Mouse (Mus musculus) heart, embryonic 11.5 days (tissue): Measurements from ENCODE around the gene Xbp1. TPM values are rescaled to one million over a fixed set of nuclear protein-coding genes. Genes with fewer than 3 reads are reported as not detected.
"Not testable (repeated sequence)": the region's sequence is repeated elsewhere in the genome, so short reads cannot be mapped to it uniquely, and the experiment has no call there.

Source experiments
- ATAC-seq: fragments of 200-750 bp; cut with Nextera tagmentation; replicated peaks from 2 replicates; pipeline ENCODE4 v1.8.0; 2017; ENCODE audit warnings: moderate library complexity; ENCODE audit not compliant: insufficient number of reproducible peaks, low FRiP score, low TSS enrichment
- H3K27ac ChIP-seq: fragments of 300-500 bp; sonication (generic); 2 replicates; pipeline ENCODE4 v1.5.1; 2014; ENCODE audit warnings: mild to moderate bottlenecking, low read depth, low read length
- H3K27me3 ChIP-seq: fragments of 300-500 bp; sonication (generic); 2 replicates; pipeline ENCODE4 v1.6.1; 2014; ENCODE audit warnings: mild to moderate bottlenecking, low read length, mixed read lengths; ENCODE audit not compliant: control insufficient read depth, insufficient read depth
- H3K36me3 ChIP-seq: fragments of 300-500 bp; sonication (generic); 2 replicates; pipeline ENCODE4 v1.6.1; 2014; ENCODE audit warnings: mild to moderate bottlenecking, low read length, moderate library complexity, mixed read lengths; ENCODE audit not compliant: control insufficient read depth, insufficient read depth
- H3K4me1 ChIP-seq: fragments of 300-500 bp; sonication (generic); 2 replicates; pipeline ENCODE4 v1.6.1; 2014; ENCODE audit warnings: low read length; ENCODE audit not compliant: control insufficient read depth, insufficient read depth
- H3K4me2 ChIP-seq: fragments of 300-500 bp; sonication (generic); 2 replicates; pipeline ENCODE4 v1.6.1; 2014; ENCODE audit warnings: mild to moderate bottlenecking, moderate library complexity
- H3K4me3 ChIP-seq: fragments of 300-500 bp; sonication (generic); 2 replicates; pipeline ENCODE4 v1.5.1; 2014; ENCODE audit warnings: low read depth, low read length
- H3K9ac ChIP-seq: fragments of 300-500 bp; sonication (generic); 2 replicates; pipeline ENCODE4 v1.6.1; 2014; ENCODE audit warnings: mild to moderate bottlenecking, low read depth, low read length, moderate library complexity
- H3K9me3 ChIP-seq: fragments of 300-500 bp; sonication (generic); replicated peaks from 2 replicates; pipeline ENCODE4 v1.6.1; 2016; ENCODE audit warnings: low read length; ENCODE audit not compliant: control insufficient read depth
- WGBS: fragments of 180-500 bp; shearing (Covaris S2); extraction: QIAGEN DNeasy Blood & Tissue Kit; methylation state at CpG from one replicate; pipeline ENCODE4 v1.1.7; 2014; ENCODE audit not compliant: insufficient replicate concordance; 5-methylcytosine and 5-hydroxymethylcytosine counted together
- polyA plus RNA-seq: library from polyadenylated mRNA; unstranded; fragments of >200 nt; fragmentation: Nextera tagmentation; extraction: Ambion mirVana; gene quantifications from 2 replicates; pipeline ENCODE4 v1.2.1, GENCODE M21; 2014

Xbp1 gene
- polyA plus RNA-seq, 1 experiment from 2014 or later = 141 TPM

DNA sequence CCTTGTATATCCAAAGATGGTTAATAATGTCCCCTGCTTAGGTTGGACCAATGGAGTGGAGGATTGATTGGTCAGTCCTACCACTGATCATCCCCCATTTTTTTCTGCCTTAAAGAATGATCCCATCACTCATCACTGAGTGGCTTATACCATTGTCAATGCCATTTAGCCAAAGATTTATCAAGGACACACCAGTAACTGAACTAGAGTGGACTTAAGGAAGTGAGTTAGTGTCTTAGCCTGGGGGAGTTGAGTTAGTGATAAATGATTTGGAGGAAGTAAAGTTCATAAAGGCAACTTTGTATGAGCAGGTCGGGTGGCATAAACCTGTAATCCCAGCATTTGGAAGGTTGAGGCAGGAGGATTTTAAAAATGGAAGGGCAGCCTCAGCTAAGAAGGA, 22.8 kb downstream of the Xbp1 start:
- no peaks in the 10 kb centered on the region for H3K36me3 ChIP-seq
- H3K9me3 ChIP-seq = no peaks in the 10 kb centered on the region
- H3K27ac ChIP-seq = no peak overlapping the region
- 83% methylated on average over 1 of the region's 1 CpGs for WGBS
- peaks cover 4% of the 10 kb centered on the region; the same call in 1 of the 2 replicates for H3K4me1 ChIP-seq
- H3K9ac ChIP-seq = no peak overlapping the region
- H3K27me3 ChIP-seq = no peaks in the 10 kb centered on the region
- H3K4me2 ChIP-seq = no peak overlapping the region
- ATAC-seq = no peak
- no peak overlapping the region for H3K4me3 ChIP-seq

DNA sequence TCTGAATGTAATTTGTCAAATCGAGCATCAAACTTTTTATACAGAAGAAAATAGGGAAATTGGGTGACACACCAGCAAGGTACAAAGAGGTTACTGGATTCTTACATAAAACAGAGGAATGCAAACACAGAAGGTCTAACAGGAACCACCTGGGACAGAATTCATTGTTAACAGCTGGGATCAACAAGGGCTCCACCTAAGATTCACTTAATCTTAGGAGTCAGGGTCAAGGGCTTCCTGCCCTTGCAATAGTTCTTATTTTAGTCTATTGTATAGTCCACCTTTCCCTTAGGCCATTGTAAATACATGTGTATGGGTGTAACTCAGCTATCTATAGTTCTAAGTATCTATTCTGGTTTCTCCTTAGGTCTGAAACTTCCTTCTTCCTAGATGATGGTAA, 24.2 kb downstream of the Xbp1 start:
- H3K4me1 ChIP-seq, ATAC-seq, H3K4me3 ChIP-seq, H3K27ac ChIP-seq, H3K4me2 ChIP-seq, H3K36me3 ChIP-seq, H3K9ac ChIP-seq, H3K9me3 ChIP-seq, H3K27me3 ChIP-seq: not testable (repeated sequence)
- 54% methylated on average over 1 of the region's 1 CpGs for WGBS

DNA sequence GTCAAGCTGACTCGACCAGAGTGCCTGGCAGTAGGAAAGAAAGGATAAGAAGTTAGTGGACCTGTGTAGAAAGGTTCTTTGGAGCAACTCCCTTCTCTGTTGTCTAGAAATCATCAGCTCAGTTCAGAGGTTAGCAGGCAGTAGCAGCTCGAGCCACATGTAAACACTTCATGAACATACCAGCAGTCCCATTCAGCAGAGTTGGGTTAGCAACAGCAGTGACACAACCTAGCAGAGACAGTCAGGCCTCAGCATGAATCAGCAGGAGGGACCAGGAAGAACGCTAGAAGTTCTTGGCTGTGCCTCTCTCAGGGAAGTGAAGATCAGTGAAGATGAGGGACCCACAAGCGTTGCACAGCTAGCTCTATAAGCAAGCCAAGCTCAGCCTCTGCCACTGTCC, 25.0 kb downstream of the Xbp1 start:
- no peak overlapping the region for H3K4me2 ChIP-seq
- H3K4me3 ChIP-seq = no peak overlapping the region
- H3K4me1 ChIP-seq = peaks cover 2% of the 10 kb centered on the region; the same call in 1 of the 2 replicates
- no peak overlapping the region for H3K27ac ChIP-seq
- H3K36me3 ChIP-seq = no peaks in the 10 kb centered on the region
- H3K9me3 ChIP-seq = no peaks in the 10 kb centered on the region
- WGBS = 81% methylated on average over 4 of the region's 4 CpGs
- ATAC-seq = no peak
- H3K9ac ChIP-seq = no peak overlapping the region
- H3K27me3 ChIP-seq = no peaks in the 10 kb centered on the region

DNA sequence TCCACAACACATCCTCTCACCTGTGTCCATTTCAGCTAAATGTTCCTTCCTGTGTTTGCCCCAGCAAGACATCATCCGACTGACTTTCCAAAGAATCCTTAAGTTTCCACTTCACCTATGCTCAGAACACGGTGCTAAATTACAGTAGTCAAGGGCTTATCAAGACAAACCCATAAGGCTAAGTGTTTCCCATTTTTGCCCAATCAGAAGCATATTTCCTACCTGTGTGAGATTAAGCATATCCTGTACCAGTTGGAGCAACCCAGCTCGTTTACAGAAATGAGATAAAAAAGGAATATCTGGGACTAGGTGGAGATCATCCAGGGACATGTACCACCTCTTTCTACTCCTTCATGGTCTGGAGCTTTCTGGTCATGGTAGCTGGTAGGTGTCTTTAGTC, 26.2 kb downstream of the Xbp1 start:
- Histone ChIP-seq H3K36me3 (no peaks in the 10 kb centered on the region), H3K9me3 (no peaks in the 10 kb centered on the region), H3K4me2 (no peak overlapping the region), H3K27me3 (no peaks in the 10 kb centered on the region), H3K27ac (no peak overlapping the region), H3K4me1 (no peaks in the 10 kb centered on the region), H3K9ac (no peak overlapping the region), H3K4me3 (no peak overlapping the region)
- 74% methylated on average over 3 of the region's 3 CpGs for WGBS
- ATAC-seq = no peak

DNA sequence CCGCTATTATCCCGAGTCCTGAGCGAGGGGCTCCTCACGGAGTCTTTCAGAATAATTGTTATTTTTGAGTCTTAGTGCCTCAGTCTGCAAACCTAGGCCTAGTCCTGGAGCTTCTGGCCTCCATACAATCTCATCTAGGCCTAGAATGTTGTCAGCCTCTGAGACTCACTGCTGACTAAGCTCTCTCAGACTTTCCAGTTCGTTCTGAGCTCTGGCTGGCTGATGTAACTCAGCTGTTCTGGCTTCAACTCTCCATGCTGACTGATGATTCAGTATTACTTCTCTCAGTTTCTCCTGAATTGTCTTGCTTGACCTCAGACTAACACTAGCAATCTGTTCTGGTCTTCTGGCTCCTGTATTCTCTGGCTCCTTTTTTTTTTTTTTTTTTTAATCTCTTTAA, 31.0 kb downstream of the Xbp1 start:
- H3K4me2 ChIP-seq = no peak overlapping the region
- H3K4me1 ChIP-seq = no peaks in the 10 kb centered on the region
- H3K9me3 ChIP-seq = no peaks in the 10 kb centered on the region
- no peaks in the 10 kb centered on the region for H3K36me3 ChIP-seq
- no peak overlapping the region for H3K9ac ChIP-seq
- WGBS = 84% methylated on average over 5 of the region's 5 CpGs
- no peak overlapping the region for H3K27ac ChIP-seq
- H3K4me3 ChIP-seq = no peak overlapping the region
- H3K27me3 ChIP-seq = no peaks in the 10 kb centered on the region
- ATAC-seq = no peak

DNA sequence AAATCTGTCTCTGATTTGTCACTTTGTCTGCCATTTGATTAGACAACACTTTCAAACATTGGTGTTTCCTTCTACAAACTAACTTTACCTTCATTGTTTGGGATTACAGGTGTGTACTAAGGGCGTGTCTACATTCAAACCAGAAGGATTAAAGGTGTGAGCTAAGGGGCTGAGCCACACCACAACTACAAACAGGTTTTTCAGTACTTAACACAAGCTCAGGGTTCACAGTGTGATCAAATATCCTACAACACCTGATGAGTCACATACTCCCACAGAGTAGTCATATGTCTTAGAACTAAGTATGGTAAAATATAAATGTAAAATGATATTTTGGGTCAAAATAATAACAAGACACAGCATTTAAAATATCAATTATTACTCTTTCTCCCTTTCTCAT, 31.5 kb downstream of the Xbp1 start:
- Histone ChIP-seq H3K27ac (no peak overlapping the region), H3K27me3 (no peaks in the 10 kb centered on the region), H3K36me3 (no peaks in the 10 kb centered on the region), H3K9me3 (no peaks in the 10 kb centered on the region), H3K4me1 (no peaks in the 10 kb centered on the region), H3K4me3 (no peak overlapping the region), H3K4me2 (no peak overlapping the region), H3K9ac (no peak overlapping the region)
- 57% methylated on average over 1 of the region's 1 CpGs for WGBS
- no peak for ATAC-seq

DNA sequence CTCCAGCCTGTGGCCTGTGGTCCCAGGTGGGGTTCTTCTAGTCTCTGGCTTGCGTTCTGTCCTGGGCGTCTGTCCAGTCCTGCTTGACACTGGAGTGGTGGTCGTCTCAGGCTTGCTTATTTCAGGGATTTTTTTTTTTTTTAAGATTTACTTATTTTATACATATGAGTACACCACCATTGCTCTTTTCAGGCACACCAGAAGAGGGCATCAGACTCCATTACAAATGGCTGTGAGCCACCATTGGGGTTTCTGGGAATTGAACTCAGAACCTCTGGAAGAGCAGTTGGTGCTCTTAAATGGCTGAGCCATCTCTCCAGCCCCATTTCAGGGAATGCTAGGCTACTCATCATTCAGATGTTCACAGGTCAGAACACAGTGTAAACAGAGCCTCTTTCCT, 39.8 kb downstream of the Xbp1 start:
- Histone ChIP-seq H3K27me3 (no peaks in the 10 kb centered on the region), H3K4me1 (peaks cover 7% of the 10 kb centered on the region; the same call in 1 of the 2 replicates), H3K36me3 (no peaks in the 10 kb centered on the region), H3K9me3 (no peaks in the 10 kb centered on the region), H3K4me2 (no peak overlapping the region), H3K4me3 (no peak overlapping the region), H3K27ac (no peak overlapping the region), H3K9ac (no peak overlapping the region)
- ATAC-seq = no peak
- 72% methylated on average over 3 of the region's 3 CpGs for WGBS

DNA sequence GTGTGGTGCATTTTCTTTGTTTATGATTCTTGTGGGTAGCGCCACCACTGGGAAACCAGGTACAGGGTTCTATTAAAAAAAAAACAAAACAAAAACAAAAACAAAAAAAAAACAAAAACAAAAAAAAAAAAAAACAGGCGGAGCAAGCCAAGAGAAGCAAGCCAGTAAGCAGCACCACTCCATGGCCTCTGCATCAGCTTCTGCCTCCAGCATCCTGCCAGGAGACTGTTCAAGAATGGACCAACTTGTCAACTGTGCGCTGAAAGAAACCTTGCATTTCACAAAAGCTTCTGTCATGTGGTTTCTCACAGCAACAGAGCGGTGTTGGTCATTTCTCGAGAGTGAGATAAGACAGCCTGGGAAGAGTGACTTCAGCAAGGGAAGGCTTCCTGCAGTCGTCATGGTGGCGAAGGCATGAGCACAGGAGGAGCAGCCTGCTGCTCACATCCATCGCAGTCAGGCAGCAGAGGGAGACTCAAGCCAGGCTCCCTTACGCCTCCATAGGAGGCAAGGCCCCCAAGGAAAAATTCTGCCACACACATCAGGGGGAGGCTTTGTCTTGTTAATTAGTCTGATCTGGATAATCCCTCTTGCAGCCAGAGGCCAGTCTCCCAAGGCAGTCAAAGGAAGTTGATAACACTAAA, 42.3 kb downstream of the Xbp1 start:
- Histone ChIP-seq H3K27me3 (no peaks in the 10 kb centered on the region), H3K9ac (no peak overlapping the region), H3K36me3 (no peaks in the 10 kb centered on the region), H3K4me3 (no peak overlapping the region), H3K4me1 (peaks cover 7% of the 10 kb centered on the region; the same call in 1 of the 2 replicates), H3K9me3 (no peaks in the 10 kb centered on the region), H3K4me2 (no peak overlapping the region), H3K27ac (no peak overlapping the region)
- ATAC-seq = no peak; the same call in 1 of the 2 replicates
- WGBS = 17% methylated on average over 9 of the region's 9 CpGs

DNA sequence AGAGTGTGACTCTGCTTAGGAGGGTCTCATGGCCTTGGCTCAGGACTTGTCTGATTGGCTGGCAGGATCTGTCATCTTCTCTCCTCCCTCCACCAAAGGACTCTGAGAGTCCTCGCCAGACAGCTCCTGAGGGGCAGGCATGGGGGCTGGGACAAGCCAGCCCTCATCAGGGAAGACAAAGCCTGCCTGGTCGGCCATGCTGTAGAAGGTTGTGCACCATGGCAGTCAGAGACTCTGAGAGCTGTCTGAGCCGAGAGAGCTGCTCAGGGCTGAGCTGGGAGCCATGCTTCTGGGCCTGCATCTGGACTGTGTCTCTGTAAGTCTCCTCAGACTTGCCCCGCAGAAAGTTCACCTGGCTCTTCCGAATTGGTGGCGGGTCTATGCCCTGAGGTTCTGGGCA, 43.4 kb downstream of the Xbp1 start:
- no peak overlapping the region for H3K4me3 ChIP-seq
- H3K9ac ChIP-seq = no peak overlapping the region
- ATAC-seq = no peak
- H3K27me3 ChIP-seq = no peaks in the 10 kb centered on the region
- no peak overlapping the region for H3K27ac ChIP-seq
- H3K4me1 ChIP-seq = peaks cover 7% of the 10 kb centered on the region; the same call in 1 of the 2 replicates
- no peak overlapping the region for H3K4me2 ChIP-seq
- no peaks in the 10 kb centered on the region for H3K9me3 ChIP-seq
- 63% methylated on average over 6 of the region's 6 CpGs for WGBS
- H3K36me3 ChIP-seq = no peaks in the 10 kb centered on the region
